Mouse (Mus musculus) ES-E14 (cell line): ENCODE results near the gene Gsc.

ENCODE experiments used
- CHD2 ChIP-seq: IDR thresholded peaks from 2 replicates; pipeline ENCODE4 v1.6.1; 2014; ENCODE audit warnings: mild to moderate bottlenecking, low read depth, low read length, inconsistent platforms
- HCFC1 ChIP-seq: IDR thresholded peaks from 2 replicates; pipeline ENCODE4 v1.6.1; 2012; ENCODE audit warnings: low read length, inconsistent platforms, borderline replicate concordance; ENCODE audit not compliant: insufficient read depth
- ZC3H11A ChIP-seq: IDR thresholded peaks from 2 replicates; pipeline ENCODE4 v1.6.1; 2012; ENCODE audit warnings: low read depth, mild to moderate bottlenecking, inconsistent platforms, low read length, borderline replicate concordance
- ZNF384 ChIP-seq: IDR thresholded peaks from 2 replicates; pipeline ENCODE4 v1.6.1; 2012; ENCODE audit warnings: low read depth, low read length, inconsistent platforms

DNA sequence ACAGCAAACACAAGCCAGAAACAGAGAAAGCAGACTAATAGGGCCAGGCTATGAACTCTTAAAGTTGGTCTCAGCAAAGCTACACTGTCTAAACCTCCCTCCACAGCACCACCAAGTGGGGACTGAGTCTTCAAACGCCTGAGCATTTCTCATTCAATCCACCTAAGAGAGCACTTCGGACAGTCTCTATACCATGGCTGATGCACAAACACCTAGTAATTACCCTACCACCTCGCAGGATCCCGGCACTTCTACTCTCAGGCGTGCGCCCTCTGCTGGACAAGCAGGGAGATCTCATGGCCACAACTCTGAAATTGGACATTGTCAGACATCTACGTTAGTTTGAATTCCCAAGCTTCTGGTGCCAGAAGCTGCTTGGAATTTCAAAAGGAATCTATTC is 46.2 kb downstream of the Gsc start:
- TF ChIP-seq ZC3H11A (peak; percentile 42; the same call in 1 of the 2 replicates), ZNF384 (no peak), CHD2 (no peak), HCFC1 (no peak)
